Mouse (Mus musculus) embryonic facial prominence, embryonic 12.5 days (tissue): ENCODE results near the gene Eif4ebp2. TPM values are rescaled to one million over a fixed set of nuclear protein-coding genes. Genes with fewer than 3 reads are reported as not detected.
A peak's percentile ranks its signal among the peaks of the same experiment; 100 is the strongest.

Experiments
- ATAC-seq: fragments of 200-750 bp; cut with Nextera tagmentation; 2 replicates; pipeline ENCODE4 v1.8.0; 2017; ENCODE audit not compliant: insufficient number of reproducible peaks, insufficient read depth, low FRiP score, low TSS enrichment
- H3K27ac ChIP-seq: fragments of 300-500 bp; sonication (generic); 2 replicates; pipeline ENCODE4 v1.5.1; 2016; ENCODE audit warnings: mild to moderate bottlenecking
- H3K27me3 ChIP-seq: fragments of 300-500 bp; sonication (generic); 2 replicates; pipeline ENCODE4 v1.6.1; 2016; ENCODE audit warnings: mild to moderate bottlenecking, moderate library complexity
- H3K36me3 ChIP-seq: fragments of 300-500 bp; sonication (generic); 2 replicates; pipeline ENCODE4 v1.6.1; 2016; ENCODE audit warnings: mild to moderate bottlenecking
- H3K4me1 ChIP-seq: fragments of 300-500 bp; sonication (generic); 2 replicates; pipeline ENCODE4 v1.6.1; 2016
- H3K4me2 ChIP-seq: fragments of 300-500 bp; sonication (generic); replicated peaks from 2 replicates; pipeline ENCODE4 v1.6.1; 2016; ENCODE audit warnings: mild to moderate bottlenecking, moderate library complexity
- H3K4me3 ChIP-seq: fragments of 300-500 bp; sonication (generic); 2 replicates; pipeline ENCODE4 v1.5.1; 2016; ENCODE audit warnings: mild to moderate bottlenecking
- H3K9ac ChIP-seq: fragments of 300-500 bp; sonication (generic); 2 replicates; pipeline ENCODE4 v1.6.1; 2016; ENCODE audit warnings: mild to moderate bottlenecking, moderate library complexity
- H3K9me3 ChIP-seq: fragments of 300-500 bp; sonication (generic); 2 replicates; pipeline ENCODE4 v1.6.1; 2016; ENCODE audit warnings: mild to moderate bottlenecking, moderate library complexity
- WGBS: fragments of 180-500 bp; shearing (Covaris S2); methylation state at CpG from one replicate; pipeline ENCODE4 v1.1.7; 2016; 5-methylcytosine and 5-hydroxymethylcytosine counted together
- polyA plus RNA-seq: library from polyadenylated mRNA; unstranded; fragments of >200 nt; fragmentation: Nextera tagmentation; extraction: Ambion mirVana; gene quantifications from 2 replicates; pipeline ENCODE4 v1.2.1, GENCODE M21; 2016

Gene Eif4ebp2
- polyA plus RNA-seq, 1 experiment from 2014 or later = 64.9 TPM

- H3K9ac ChIP-seq = no peak overlapping the region
- H3K9me3 ChIP-seq = no peaks in the 10 kb centered on the region
- no peak overlapping the region for H3K4me3 ChIP-seq
- WGBS = 61% methylated on average over 1 of the region's 1 CpGs
- no peak overlapping the region for H3K4me2 ChIP-seq
- peaks cover 9% of the 10 kb centered on the region; the same call in 1 of the 2 replicates for H3K4me1 ChIP-seq
- no peaks in the 10 kb centered on the region for H3K36me3 ChIP-seq
- no peaks in the 10 kb centered on the region for H3K27me3 ChIP-seq
- ATAC-seq = no peak
- H3K27ac ChIP-seq = no peak overlapping the region
Observed at GRCm38 (mm10) chr10:61480488-61480887, 28.0 kb upstream of the Eif4ebp2 start.

GRCm38 (mm10) chr10:61479927-61480326 is 27.5 kb upstream of the Eif4ebp2 start:
- H3K4me1 ChIP-seq = peaks cover 9% of the 10 kb centered on the region
- H3K36me3 ChIP-seq = no peaks in the 10 kb centered on the region
- H3K27ac ChIP-seq = no peak overlapping the region
- no peak overlapping the region for H3K9ac ChIP-seq
- ATAC-seq = no peak
- no peaks in the 10 kb centered on the region for H3K27me3 ChIP-seq
- H3K9me3 ChIP-seq = no peaks in the 10 kb centered on the region
- no peak overlapping the region for H3K4me2 ChIP-seq
- H3K4me3 ChIP-seq = no peak overlapping the region
- WGBS = 97% methylated on average over 4 of the region's 4 CpGs

GRCm38 (mm10) chr10:61479461-61479860 is 27.0 kb upstream of the Eif4ebp2 start:
- WGBS = 91% methylated on average over 10 of the region's 10 CpGs
- no peak overlapping the region for H3K4me2 ChIP-seq
- H3K9me3 ChIP-seq = no peaks in the 10 kb centered on the region
- H3K36me3 ChIP-seq = no peaks in the 10 kb centered on the region
- H3K9ac ChIP-seq = no peak overlapping the region
- no peaks in the 10 kb centered on the region for H3K27me3 ChIP-seq
- H3K27ac ChIP-seq = no peak overlapping the region
- no peak overlapping the region for H3K4me3 ChIP-seq
- peaks cover 13% of the 10 kb centered on the region for H3K4me1 ChIP-seq
- ATAC-seq = no peak

- H3K4me1 ChIP-seq = peaks cover 13% of the 10 kb centered on the region
- ATAC-seq = 0 out of 2 replicates have a peak, but pooled peaks have one; percentile 4
- H3K9ac ChIP-seq = peak overlapping the region; percentile 73; the same call in 1 of the 2 replicates
- no peaks in the 10 kb centered on the region for H3K36me3 ChIP-seq
- no peaks in the 10 kb centered on the region for H3K27me3 ChIP-seq
- no peaks in the 10 kb centered on the region for H3K9me3 ChIP-seq
- peak overlapping the region; percentile 87 for H3K4me2 ChIP-seq
- WGBS = 1% methylated on average over 15 of the region's 15 CpGs
- H3K27ac ChIP-seq = 0 out of 2 replicates have a peak overlapping the region, but pooled peaks have one; percentile 77
- H3K4me3 ChIP-seq = peak overlapping the region; percentile 83
Observed at GRCm38 (mm10) chr10:61476440-61477165, 24.1 kb upstream of the Eif4ebp2 start.

GRCm38 (mm10) chr10:61475594-61476439 is 23.4 kb upstream of the Eif4ebp2 start, which contains the start of gene Lrrc20:
Gene Lrrc20, plus strand, starts transcription at chr10:61475801.
- peak within 1 kb of the TSS; percentile 77; the same call in 1 of the 2 replicates for H3K27ac ChIP-seq
- ATAC-seq = peak; percentile 95
- H3K9ac ChIP-seq = peak within 1 kb of the TSS; percentile 73
- peak within 1 kb of the TSS; percentile 83 for H3K4me3 ChIP-seq
- peaks cover 13% of the 10 kb centered on the region for H3K4me1 ChIP-seq
- WGBS = under 1% methylated on average over 70 of the region's 70 CpGs
- H3K27me3 ChIP-seq = no peaks in the 10 kb centered on the region
- H3K36me3 ChIP-seq = no peaks in the 10 kb centered on the region
- peak within 1 kb of the TSS; percentile 87 for H3K4me2 ChIP-seq
- no peaks in the 10 kb centered on the region for H3K9me3 ChIP-seq

GRCm38 (mm10) chr10:61474344-61474743 is 21.9 kb upstream of the Eif4ebp2 start:
- Histone ChIP-seq H3K4me2 (peak overlapping the region; percentile 87; the same call in 1 of the 2 replicates), H3K9ac (no peak overlapping the region), H3K27me3 (no peaks in the 10 kb centered on the region), H3K36me3 (no peaks in the 10 kb centered on the region), H3K9me3 (no peaks in the 10 kb centered on the region), H3K27ac (no peak overlapping the region), H3K4me3 (no peak overlapping the region), H3K4me1 (peaks cover 13% of the 10 kb centered on the region)
- WGBS = 78% methylated on average over 1 of the region's 1 CpGs
- no peak for ATAC-seq

DNA sequence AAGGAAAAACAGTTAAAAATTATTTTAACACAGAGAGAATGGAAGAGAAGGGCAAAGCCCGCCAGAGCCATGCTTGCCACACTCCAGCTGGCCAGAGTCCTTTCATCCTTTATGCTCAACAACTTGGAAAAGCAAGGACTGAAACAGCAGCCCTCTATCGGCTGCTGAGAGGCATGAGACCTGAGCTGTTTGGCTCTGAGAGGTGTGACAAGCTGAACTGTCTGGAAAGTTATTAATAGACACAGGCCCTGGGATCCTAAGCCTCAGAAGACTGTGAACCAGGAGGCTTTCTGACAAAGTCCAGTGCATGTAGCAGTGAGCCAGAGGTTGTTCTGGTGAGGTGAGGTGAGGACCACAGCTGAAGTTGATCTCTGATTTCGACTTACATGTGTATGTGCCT is 21.2 kb upstream of the Eif4ebp2 start:
- 71% methylated on average over 3 of the region's 3 CpGs for WGBS

GRCm38 (mm10) chr10:61468900-61469299 is 16.4 kb upstream of the Eif4ebp2 start:
- H3K9me3 ChIP-seq = no peaks in the 10 kb centered on the region
- H3K27me3 ChIP-seq = no peaks in the 10 kb centered on the region
- WGBS = 72% methylated on average over 7 of the region's 7 CpGs
- no peak overlapping the region for H3K27ac ChIP-seq
- H3K4me2 ChIP-seq = no peak overlapping the region
- no peak overlapping the region for H3K4me3 ChIP-seq
- no peaks in the 10 kb centered on the region for H3K36me3 ChIP-seq
- H3K4me1 ChIP-seq = no peaks in the 10 kb centered on the region
- no peak overlapping the region for H3K9ac ChIP-seq
- ATAC-seq = no peak

More for the DNA sequence above, 21.2 kb upstream of the Eif4ebp2 start:
- Histone ChIP-seq H3K4me1 (peaks cover 13% of the 10 kb centered on the region), H3K4me3 (no peak overlapping the region), H3K4me2 (no peak overlapping the region), H3K27me3 (no peaks in the 10 kb centered on the region), H3K36me3 (no peaks in the 10 kb centered on the region), H3K27ac (no peak overlapping the region), H3K9me3 (no peaks in the 10 kb centered on the region), H3K9ac (no peak overlapping the region)
- no peak for ATAC-seq

DNA sequence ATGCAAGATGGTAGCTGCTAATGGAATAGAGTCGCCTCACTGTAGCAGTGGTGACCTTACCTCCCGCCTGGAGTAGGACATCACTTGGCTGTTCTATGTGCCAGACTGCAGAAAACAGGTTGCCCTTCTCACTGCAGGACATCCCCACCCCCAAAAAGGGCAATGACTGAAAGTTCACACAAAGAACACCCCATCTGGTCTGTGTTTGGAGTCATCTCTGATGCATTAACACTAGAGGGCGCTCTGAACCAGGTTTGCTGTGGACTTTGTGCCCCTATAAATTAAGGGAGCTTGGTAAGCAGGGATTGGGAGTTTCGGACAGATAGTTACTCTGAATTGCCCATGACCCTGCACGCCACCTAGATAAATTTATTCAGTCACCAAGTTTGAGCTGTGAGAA is 14.4 kb upstream of the Eif4ebp2 start:
- ATAC-seq = no peak
- Histone ChIP-seq H3K27me3 (no peaks in the 10 kb centered on the region), H3K36me3 (no peaks in the 10 kb centered on the region), H3K4me1 (no peaks in the 10 kb centered on the region), H3K4me3 (no peak overlapping the region), H3K9ac (no peak overlapping the region), H3K9me3 (no peaks in the 10 kb centered on the region), H3K4me2 (no peak overlapping the region), H3K27ac (no peak overlapping the region)
- WGBS = 33% methylated on average over 5 of the region's 5 CpGs

DNA sequence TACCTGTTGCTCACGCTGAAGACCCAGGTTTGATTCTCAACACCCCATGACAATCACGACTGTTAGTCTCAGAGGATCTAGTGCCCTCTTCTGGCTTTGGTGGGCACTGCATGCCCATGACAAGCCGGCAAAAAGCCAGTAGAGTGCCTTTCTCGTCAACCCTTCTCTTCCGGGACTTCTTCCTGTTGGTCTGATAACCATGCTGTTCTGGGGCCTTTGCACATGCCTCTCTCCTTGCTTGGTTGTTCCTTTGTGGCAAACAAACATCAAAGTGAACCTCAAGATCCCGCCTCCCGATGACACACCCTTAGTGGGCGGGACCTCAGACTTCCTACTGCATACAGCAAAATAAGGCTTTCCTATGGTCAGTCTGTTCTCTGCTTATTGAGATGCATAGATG is 13.8 kb upstream of the Eif4ebp2 start:
- Histone ChIP-seq H3K4me1 (no peaks in the 10 kb centered on the region), H3K9me3 (no peaks in the 10 kb centered on the region), H3K4me2 (no peak overlapping the region), H3K9ac (no peak overlapping the region), H3K27me3 (no peaks in the 10 kb centered on the region), H3K36me3 (no peaks in the 10 kb centered on the region), H3K27ac (no peak overlapping the region), H3K4me3 (no peak overlapping the region)
- WGBS = 65% methylated on average over 8 of the region's 8 CpGs
- no peak for ATAC-seq

GRCm38 (mm10) chr10:61465009-61465408 is 12.5 kb upstream of the Eif4ebp2 start:
- Histone ChIP-seq H3K9ac (no peak overlapping the region), H3K9me3 (no peaks in the 10 kb centered on the region), H3K4me2 (no peak overlapping the region), H3K27me3 (no peaks in the 10 kb centered on the region), H3K4me1 (no peaks in the 10 kb centered on the region), H3K27ac (no peak overlapping the region), H3K36me3 (no peaks in the 10 kb centered on the region), H3K4me3 (no peak overlapping the region)
- WGBS = 80% methylated on average over 4 of the region's 4 CpGs
- ATAC-seq = no peak

GRCm38 (mm10) chr10:61457182-61457581 is 4.7 kb upstream of the Eif4ebp2 start:
- Histone ChIP-seq H3K4me1 (no peaks in the 10 kb centered on the region), H3K9ac (no peak overlapping the region), H3K27ac (no peak overlapping the region), H3K36me3 (no peaks in the 10 kb centered on the region), H3K4me3 (no peak overlapping the region), H3K9me3 (no peaks in the 10 kb centered on the region), H3K4me2 (no peak overlapping the region), H3K27me3 (no peaks in the 10 kb centered on the region)
- WGBS = 60% methylated on average over 3 of the region's 3 CpGs
- ATAC-seq = no peak
